Mouse (Mus musculus) neural tube, embryonic 11.5 days (tissue): ENCODE measurements around the gene Scamp4. TPM values are rescaled to one million over a fixed set of nuclear protein-coding genes. Genes with fewer than 3 reads are reported as not detected.
"Not testable (repeated sequence)": the region's sequence is repeated elsewhere in the genome, so short reads cannot be mapped to it uniquely, and the experiment has no call there.

ENCODE experiments used
- ATAC-seq: fragments of 200-750 bp; cut with Nextera tagmentation; 2 replicates; pipeline ENCODE4 v1.8.0; 2017; ENCODE audit warnings: moderate number of reproducible peaks, mild to moderate bottlenecking, moderate TSS enrichment, moderate library complexity; ENCODE audit not compliant: insufficient read depth, low FRiP score, low TSS enrichment
- DNase-seq: peaks from one replicate; pipeline ENCODE4 v3.0.0-alpha.2; 2015; ENCODE audit warnings: low spot score
- H3K27ac ChIP-seq: fragments of 300-500 bp; sonication (generic); 2 replicates; pipeline ENCODE4 v1.5.1; 2014; ENCODE audit warnings: low read depth, mild to moderate bottlenecking, low read length
- H3K27me3 ChIP-seq: fragments of 300-500 bp; sonication (generic); 2 replicates; pipeline ENCODE4 v1.6.1; 2014; ENCODE audit warnings: mild to moderate bottlenecking, low read length, mixed read lengths; ENCODE audit not compliant: control insufficient read depth, insufficient read depth
- H3K36me3 ChIP-seq: fragments of 300-500 bp; sonication (generic); 2 replicates; pipeline ENCODE4 v1.6.1; 2014; ENCODE audit warnings: mild to moderate bottlenecking, low read length, moderate library complexity, mixed read lengths; ENCODE audit not compliant: control insufficient read depth, insufficient read depth
- H3K4me1 ChIP-seq: fragments of 300-500 bp; sonication (generic); 2 replicates; pipeline ENCODE4 v1.6.1; 2014; ENCODE audit warnings: low read length, mixed read lengths; ENCODE audit not compliant: control insufficient read depth, insufficient read depth
- H3K4me2 ChIP-seq: fragments of 300-500 bp; sonication (generic); 2 replicates; pipeline ENCODE4 v1.6.1; 2014; ENCODE audit warnings: low read depth, mild to moderate bottlenecking, moderate library complexity
- H3K4me3 ChIP-seq: fragments of 300-500 bp; sonication (generic); 2 replicates; pipeline ENCODE4 v1.5.1; 2014; ENCODE audit warnings: low read depth, low read length
- H3K9ac ChIP-seq: fragments of 300-500 bp; sonication (generic); 2 replicates; pipeline ENCODE4 v1.6.1; 2014; ENCODE audit warnings: mild to moderate bottlenecking, low read length
- H3K9me3 ChIP-seq: fragments of 300-500 bp; sonication (generic); 2 replicates; pipeline ENCODE4 v1.6.1; 2016; ENCODE audit warnings: low read length; ENCODE audit not compliant: control insufficient read depth
- WGBS: fragments of 180-500 bp; shearing (Covaris S2); extraction: QIAGEN DNeasy Blood & Tissue Kit; methylation state at CpG from one replicate; pipeline ENCODE4 v1.1.7; 2014; 5-methylcytosine and 5-hydroxymethylcytosine counted together
- polyA plus RNA-seq: library from polyadenylated mRNA; unstranded; fragments of >200 nt; fragmentation: Nextera tagmentation; extraction: Ambion mirVana; gene quantifications from 2 replicates; pipeline ENCODE4 v1.2.1, GENCODE M21; 2014

Gene Scamp4
- polyA plus RNA-seq, 1 experiment from 2014 or later, result 77.7 TPM

GRCm38 (mm10) chr10:80604001-80604509 lies 1.4 kb downstream of the Scamp4 start:
- H3K9me3 ChIP-seq, result no peaks in the 10 kb centered on the region
- no peak overlapping the region; the same call in 1 of the 2 replicates for H3K4me3 ChIP-seq
- peaks cover 8% of the 10 kb centered on the region for H3K4me1 ChIP-seq
- H3K27ac ChIP-seq, result peak overlapping the region; percentile 78; the same call in 1 of the 2 replicates
- H3K36me3 ChIP-seq, result peaks cover 9% of the 10 kb centered on the region
- ATAC-seq (no peak), DNase-seq (no peak)
- no peaks in the 10 kb centered on the region for H3K27me3 ChIP-seq
- H3K9ac ChIP-seq, result no peak overlapping the region
- H3K4me2 ChIP-seq, result peak overlapping the region; percentile 97
- WGBS, result 87% methylated on average over 7 of the region's 7 CpGs

GRCm38 (mm10) chr10:80604988-80605387 lies 2.3 kb downstream of the Scamp4 start:
- Histone ChIP-seq H3K36me3 (peaks cover 9% of the 10 kb centered on the region), H3K4me2 (no peak overlapping the region), H3K27me3 (no peaks in the 10 kb centered on the region), H3K4me3 (no peak overlapping the region), H3K4me1 (peaks cover 8% of the 10 kb centered on the region), H3K9me3 (no peaks in the 10 kb centered on the region), H3K9ac (no peak overlapping the region), H3K27ac (no peak overlapping the region)
- DNase-seq, result no peak
- WGBS, result 97% methylated on average over 2 of the region's 2 CpGs
- ATAC-seq, result no peak

GRCm38 (mm10) chr10:80605721-80606120 lies 3.0 kb downstream of the Scamp4 start, which contains the start of gene Gm49322:
Gene Gm49322 (plus strand): TSS chr10:80606021.
- not testable (repeated sequence) for H3K4me2 ChIP-seq, H3K4me1 ChIP-seq, H3K4me3 ChIP-seq, H3K9me3 ChIP-seq, H3K27ac ChIP-seq, ATAC-seq, DNase-seq, H3K27me3 ChIP-seq, H3K36me3 ChIP-seq, H3K9ac ChIP-seq
- 84% methylated on average over 4 of the region's 4 CpGs for WGBS

- no peak for DNase-seq
- H3K4me1 ChIP-seq, result peaks cover 8% of the 10 kb centered on the region
- H3K9me3 ChIP-seq, result no peaks in the 10 kb centered on the region
- H3K9ac ChIP-seq, result no peak overlapping the region
- no peak overlapping the region for H3K4me2 ChIP-seq
- 94% methylated on average over 23 of the region's 23 CpGs for WGBS
- H3K27ac ChIP-seq, result no peak overlapping the region
- H3K4me3 ChIP-seq, result no peak overlapping the region
- H3K36me3 ChIP-seq, result peaks cover 9% of the 10 kb centered on the region
- H3K27me3 ChIP-seq, result no peaks in the 10 kb centered on the region
- ATAC-seq, result no peak
These were observed 3.6 kb downstream of the Scamp4 start for GRCm38 (mm10) chr10:80606306-80606705.

GRCm38 (mm10) chr10:80606737-80607350 lies 4.2 kb downstream of the Scamp4 start:
- no peak overlapping the region for H3K9ac ChIP-seq
- WGBS, result 96% methylated on average over 34 of the region's 34 CpGs
- H3K36me3 ChIP-seq, result peaks cover 9% of the 10 kb centered on the region
- H3K27ac ChIP-seq, result no peak overlapping the region
- peaks cover 8% of the 10 kb centered on the region for H3K4me1 ChIP-seq
- ATAC-seq (no peak), DNase-seq (no peak)
- H3K9me3 ChIP-seq, result no peaks in the 10 kb centered on the region
- H3K4me3 ChIP-seq, result no peak overlapping the region
- H3K27me3 ChIP-seq, result no peaks in the 10 kb centered on the region
- no peak overlapping the region for H3K4me2 ChIP-seq

GRCm38 (mm10) chr10:80608435-80608834 lies 5.8 kb downstream of the Scamp4 start:
- H3K27me3 ChIP-seq, result no peaks in the 10 kb centered on the region
- H3K36me3 ChIP-seq, result peaks cover 11% of the 10 kb centered on the region
- H3K4me3 ChIP-seq, result no peak overlapping the region
- H3K9ac ChIP-seq, result no peak overlapping the region
- H3K9me3 ChIP-seq, result no peaks in the 10 kb centered on the region
- no peak overlapping the region for H3K4me2 ChIP-seq
- H3K4me1 ChIP-seq, result peaks cover 6% of the 10 kb centered on the region
- ATAC-seq (no peak), DNase-seq (no peak)
- 91% methylated on average over 3 of the region's 3 CpGs for WGBS
- no peak overlapping the region for H3K27ac ChIP-seq

DNA sequence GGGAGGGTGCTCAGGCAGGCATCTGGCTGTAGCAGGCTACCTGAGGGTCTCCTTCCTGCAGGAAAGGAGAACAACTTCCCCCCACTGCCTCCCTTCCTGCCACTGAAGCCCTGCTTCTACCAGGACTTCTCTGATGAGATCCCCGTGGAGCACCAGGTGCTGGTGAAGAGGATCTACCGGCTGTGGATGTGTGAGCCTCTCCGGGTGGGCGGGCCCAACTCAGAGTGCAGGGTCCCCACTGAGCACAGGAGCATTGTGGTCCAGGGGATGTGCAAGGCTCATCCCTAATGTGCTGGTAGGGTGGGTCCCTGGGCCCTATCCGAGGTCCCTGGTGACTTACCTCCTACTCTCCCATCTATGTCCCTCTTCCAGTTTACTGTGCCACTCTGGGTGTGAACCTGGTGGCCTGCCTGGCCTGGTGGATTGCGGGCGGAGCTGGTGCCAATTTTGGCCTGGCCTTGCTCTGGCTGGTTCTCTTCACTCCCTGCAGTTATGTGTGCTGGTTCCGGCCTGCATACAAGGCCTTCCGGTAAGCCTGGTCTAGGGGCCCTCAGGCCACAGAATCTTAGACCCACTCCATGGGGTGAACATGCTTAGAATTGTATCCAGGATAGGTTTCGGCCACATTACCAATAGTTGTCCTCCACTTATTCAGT lies 6.7 kb downstream of the Scamp4 start:
- ATAC-seq, result no peak
- Histone ChIP-seq H3K27ac (no peak overlapping the region), H3K27me3 (no peaks in the 10 kb centered on the region), H3K9ac (no peak overlapping the region), H3K4me3 (no peak overlapping the region), H3K4me1 (no peaks in the 10 kb centered on the region), H3K9me3 (no peaks in the 10 kb centered on the region), H3K36me3 (peaks cover 11% of the 10 kb centered on the region), H3K4me2 (no peak overlapping the region)
- WGBS, result 87% methylated on average over 10 of the region's 10 CpGs
- DNase-seq, result no peak

GRCm38 (mm10) chr10:80610116-80610785 lies 7.6 kb downstream of the Scamp4 start:
- H3K4me3 ChIP-seq, result no peak overlapping the region
- no peaks in the 10 kb centered on the region for H3K4me1 ChIP-seq
- DNase-seq (no peak), ATAC-seq (no peak)
- H3K27ac ChIP-seq, result no peak overlapping the region
- H3K9me3 ChIP-seq, result no peaks in the 10 kb centered on the region
- H3K4me2 ChIP-seq, result no peak overlapping the region
- no peaks in the 10 kb centered on the region for H3K27me3 ChIP-seq
- no peak overlapping the region for H3K9ac ChIP-seq
- H3K36me3 ChIP-seq, result peaks cover 17% of the 10 kb centered on the region
- WGBS, result 92% methylated on average over 9 of the region's 9 CpGs
